Mouse (Mus musculus): ENCODE data around the gene Gm9857. TPM values are rescaled to one million over a fixed set of nuclear protein-coding genes. Genes with fewer than 3 reads are reported as not detected.

Gm9857 gene
- not detected for polyA plus RNA-seq (2017; shearing (Covaris generic))

DNA sequence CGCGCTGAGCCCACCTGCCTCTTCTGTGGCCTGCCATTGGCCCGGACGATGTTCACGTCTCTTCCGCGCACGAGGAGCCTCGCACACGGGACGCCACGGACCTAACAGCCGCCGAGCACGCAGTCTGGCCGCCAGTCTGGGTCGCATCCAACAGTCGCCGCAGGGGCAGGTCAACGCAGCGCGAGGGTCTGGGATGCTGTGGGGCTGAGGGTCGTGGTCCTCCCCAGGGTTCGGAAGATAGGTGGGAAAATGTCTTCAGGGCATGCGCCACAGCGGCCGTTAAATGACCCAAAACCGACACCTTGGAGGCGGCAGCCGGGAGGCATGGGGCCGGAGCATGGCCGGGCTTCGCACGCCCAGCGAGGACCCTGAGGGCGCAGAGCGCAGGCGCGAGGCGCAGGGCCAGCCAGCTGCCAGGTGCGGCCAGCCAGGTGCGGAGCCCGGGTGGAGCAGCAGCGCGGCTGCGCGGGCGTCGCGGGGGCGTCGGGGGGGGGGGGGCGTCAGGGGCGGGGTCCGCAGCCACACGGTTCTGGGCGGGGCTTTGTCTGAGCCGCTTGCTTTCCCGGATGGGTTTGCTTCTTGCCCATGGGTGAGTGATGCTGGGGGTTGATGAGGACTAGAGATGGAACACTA is at the start of gene Gm9857:
Gm9857 (minus strand) TSS at position 445 of the 633 bp plus-strand sequence.
- no peak for ATAC-seq

- no peak for ATAC-seq
These were observed 46.9 kb upstream of the Gm9857 start for GRCm38 (mm10) chr3:108987009-108987659.

GRCm38 (mm10) chr3:108986534-108986933 is 46.3 kb upstream of the Gm9857 start:
- ATAC-seq, result no peak

DNA sequence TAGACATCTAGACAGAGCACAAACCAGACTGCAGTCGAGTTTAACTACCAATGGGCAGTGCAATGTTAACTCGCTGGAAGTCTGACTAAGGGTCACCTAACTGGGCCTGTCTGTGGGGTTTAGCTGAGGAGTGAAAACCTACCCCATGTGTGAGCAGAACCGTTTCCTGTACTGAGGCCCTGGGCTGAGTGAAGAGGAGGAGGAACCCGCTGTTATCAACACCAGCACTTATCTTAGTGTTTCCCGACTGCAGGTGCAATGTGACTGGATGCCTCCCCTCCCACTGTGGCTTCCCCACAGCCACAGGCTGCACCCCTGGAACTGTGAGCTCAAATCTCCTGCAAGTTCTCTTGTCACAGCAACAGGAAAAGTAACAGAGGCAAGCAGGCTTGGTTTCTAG is 43.7 kb upstream of the Gm9857 start:
- no peak for ATAC-seq

DNA sequence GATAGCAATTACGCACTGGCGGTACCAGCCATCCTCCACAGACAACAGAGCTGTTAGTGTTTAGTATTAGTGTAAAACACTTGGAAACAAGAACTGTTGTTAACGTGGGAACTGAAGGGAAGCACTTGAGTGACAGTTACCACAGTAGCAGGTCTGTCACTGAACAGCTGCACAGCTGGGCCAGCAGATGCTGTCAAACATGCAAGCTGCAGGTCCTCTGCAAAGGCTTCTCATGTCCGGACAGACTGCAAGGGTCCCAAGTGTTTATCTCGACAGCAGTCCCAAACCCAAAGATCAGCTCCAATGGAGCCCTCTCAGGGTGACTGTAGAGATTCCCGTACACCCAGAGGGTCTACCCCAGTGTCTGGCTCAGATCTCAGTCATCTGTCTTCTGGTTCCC is 41.7 kb upstream of the Gm9857 start:
- ATAC-seq, result no peak

DNA sequence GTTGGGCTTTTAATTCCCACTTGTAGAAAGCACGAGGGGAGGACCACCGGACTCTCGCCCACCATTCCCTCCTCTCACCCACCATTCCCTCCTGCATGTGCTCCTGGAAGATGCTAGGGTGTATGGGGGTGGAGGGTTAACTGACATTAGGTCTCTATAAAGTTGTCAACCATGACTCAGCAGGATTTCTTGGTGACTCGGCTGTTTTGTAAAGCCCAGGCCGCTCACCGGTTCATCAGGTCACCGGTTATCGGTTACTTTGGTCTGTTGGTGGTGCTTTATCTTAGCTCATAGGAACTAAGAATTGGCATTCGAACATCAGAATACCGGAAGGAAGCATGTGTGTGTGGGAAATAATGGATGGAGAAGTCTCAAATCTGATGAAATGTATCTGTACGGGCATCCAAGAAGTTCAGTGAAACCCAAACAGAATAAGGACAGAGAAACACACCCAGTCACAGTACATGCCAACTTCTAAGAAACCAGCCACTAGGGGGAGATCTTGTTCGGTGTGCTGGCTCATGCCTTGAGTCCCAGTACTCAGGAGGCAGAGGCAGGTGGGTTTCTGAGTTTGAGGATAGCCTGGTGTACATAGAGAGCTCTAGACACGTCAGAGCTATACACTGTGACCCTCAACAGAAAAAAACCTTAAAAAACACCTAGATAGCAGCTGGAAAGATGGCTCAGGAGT is 37.2 kb upstream of the Gm9857 start:
- no peak for ATAC-seq

DNA sequence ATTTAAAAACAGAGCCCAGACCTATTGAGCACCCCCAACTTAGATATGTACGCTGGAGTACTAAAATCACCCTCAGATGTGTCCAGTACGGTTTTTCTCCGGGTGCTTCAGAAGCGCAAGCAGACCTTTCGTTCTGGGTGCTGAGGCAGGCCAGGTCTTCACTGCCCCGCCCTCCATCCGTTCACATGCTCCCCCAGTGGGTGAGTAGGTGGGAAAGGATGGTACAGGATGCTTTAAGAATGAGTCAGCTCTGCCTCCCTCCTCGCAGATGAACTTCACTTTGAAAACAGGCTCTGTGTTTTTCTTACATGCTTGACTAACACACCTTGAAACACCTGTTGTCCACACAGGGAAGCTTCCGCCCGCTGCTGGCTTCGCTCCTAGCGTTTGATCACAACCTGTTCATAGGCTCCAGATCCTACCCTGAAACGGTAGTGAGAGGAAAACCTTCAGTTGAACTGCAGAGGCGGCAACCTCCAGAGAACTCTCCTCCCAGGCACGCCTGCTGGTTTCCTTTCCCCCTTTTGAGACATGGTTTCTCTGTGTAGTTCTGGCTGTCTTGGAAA is 34.8 kb upstream of the Gm9857 start:
- no peak for ATAC-seq

DNA sequence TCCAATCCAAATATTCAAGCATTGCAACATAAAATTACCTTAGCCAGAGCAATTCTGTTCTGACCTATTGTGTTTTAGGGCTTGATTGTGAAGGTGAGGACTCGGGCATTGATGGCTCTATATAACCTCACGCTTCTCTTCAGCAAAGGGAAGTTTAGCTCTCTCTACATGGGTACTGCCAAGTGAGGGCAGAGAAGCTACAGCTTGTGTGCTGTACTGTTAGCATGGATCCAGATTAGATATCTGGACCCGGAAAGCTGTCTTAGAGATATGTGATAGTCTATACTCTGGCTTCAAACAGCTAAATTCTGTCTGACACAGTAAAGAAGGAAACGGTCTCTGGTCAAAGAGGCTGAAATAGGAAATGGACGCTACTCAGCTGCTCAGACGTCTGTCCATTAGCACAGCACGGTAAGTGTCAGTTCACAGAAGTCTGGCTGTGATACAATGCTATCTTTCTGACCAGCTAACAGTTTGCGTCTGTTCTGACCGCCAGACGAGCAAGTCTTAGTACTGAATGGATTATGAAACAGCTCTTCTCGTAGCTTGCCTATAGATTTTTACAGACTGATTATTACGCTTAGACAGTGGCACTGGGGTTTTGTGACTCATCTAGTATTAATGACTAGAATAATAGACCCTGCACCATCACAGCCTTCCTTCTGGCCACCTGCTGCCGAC is 33.9 kb upstream of the Gm9857 start:
- no peak for ATAC-seq

- ATAC-seq, result no peak
These were observed 25.8 kb upstream of the Gm9857 start for GRCm38 (mm10) chr3:108966051-108966450.

DNA sequence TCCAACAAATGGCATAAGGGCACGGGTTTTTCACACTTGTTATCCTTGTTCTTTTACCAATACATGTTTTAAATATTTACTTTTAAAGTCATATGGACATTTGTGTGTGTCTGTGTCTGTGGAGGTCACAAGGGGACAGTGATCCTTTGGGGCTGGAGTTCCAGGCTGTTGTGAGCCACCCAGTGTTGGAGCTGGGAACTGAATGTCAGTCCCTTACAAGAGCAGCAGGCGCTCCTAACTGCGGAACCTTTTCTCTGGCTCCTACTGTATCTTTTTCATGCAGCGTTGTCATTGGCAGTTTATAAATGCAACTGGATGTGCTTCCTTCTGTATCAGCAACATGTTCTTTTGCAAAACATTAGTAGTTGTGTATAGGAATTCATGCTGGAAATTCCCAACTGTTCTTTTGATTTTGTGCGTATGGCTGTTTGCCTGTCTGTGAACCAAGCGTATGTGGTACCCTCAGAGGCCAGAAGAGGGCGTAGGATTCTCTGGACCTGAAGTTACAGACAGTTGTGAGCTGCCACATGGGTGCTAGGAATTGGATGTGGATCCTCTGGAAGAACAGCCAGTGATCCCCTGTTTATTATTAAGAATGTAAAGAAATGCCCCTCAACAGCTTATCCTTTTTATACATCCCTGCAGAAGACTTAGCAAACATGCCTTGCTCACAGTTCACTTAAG is 24.3 kb upstream of the Gm9857 start:
- ATAC-seq, result no peak

- no peak for ATAC-seq
These were observed 23.5 kb upstream of the Gm9857 start for GRCm38 (mm10) chr3:108963776-108964175.

DNA sequence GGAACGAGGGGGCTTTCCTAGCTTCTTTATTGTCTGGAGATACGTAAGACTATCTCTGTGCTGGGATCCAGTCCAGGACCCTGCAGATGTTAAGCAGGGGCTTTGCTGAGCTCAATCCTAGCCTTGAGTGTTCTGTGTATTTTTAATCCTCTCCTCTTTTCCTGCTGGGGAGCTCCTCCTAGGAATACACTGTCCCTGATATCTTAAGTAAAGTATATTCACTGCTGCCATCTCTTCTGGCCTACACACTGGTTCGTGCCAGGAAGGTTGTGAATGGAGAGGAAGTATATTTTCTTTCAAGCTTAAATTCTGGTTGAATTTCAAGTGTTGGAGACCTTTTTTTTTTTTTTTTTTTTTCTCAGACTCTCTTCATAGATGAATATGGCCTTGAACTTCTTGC is 23.0 kb upstream of the Gm9857 start:
- no peak for ATAC-seq

- ATAC-seq, result peak; percentile 41
These were observed 21.4 kb upstream of the Gm9857 start for GRCm38 (mm10) chr3:108961655-108962054.

DNA sequence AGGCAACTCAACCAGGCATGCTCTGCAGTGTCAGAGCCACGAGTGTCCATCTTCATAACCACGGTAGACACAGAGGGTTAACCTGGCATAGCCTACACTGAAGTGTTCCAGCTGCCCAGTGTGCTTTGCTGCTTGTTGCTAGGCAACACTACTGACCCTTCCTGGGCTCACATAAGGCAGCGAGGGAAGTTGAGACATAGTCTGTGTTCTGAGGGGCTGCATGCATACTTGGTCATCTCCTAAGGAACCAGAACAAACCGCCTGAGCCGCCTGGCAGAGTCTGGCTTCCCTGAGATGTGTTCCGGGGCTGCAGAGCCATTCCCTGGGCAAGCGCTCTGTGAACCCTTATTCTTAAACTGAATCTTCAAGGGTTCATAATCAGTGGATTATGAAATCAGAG is 21.0 kb upstream of the Gm9857 start:
- ATAC-seq, result no peak

DNA sequence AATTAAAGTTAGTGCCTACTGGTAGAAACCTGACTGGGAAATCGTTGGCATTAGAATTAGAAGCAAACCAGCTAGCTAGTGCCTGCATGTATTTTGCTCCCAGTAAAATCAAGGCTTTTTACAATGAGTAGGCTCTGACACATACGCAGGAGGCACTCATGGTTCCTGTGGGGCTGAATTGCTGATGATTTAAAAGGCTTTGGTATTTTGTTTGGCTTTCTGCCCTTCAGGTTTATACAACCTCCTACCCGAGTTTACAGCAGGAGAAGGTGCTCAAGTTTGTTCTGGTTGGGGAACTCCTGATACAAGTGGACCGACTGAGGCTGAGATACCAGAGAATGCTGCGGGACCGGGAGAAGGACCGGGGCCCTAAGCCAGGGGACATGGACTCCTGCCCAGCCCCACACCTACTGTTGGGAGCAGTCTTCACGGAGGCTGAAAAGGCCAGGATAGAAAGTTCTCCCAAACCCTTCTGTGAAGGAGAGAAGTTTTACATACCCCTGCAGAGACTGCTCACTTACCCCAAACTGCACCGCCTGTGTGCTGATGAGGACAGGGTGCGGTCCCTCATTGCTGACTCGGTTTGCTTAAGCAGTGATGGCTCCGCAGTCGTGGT is 19.5 kb upstream of the Gm9857 start:
- no peak for ATAC-seq

GRCm38 (mm10) chr3:108957976-108958375 is 17.7 kb upstream of the Gm9857 start:
- no peak for ATAC-seq

GRCm38 (mm10) chr3:108940996-108941395 is 751 bp upstream of the Gm9857 start:
- ATAC-seq, result no peak

DNA sequence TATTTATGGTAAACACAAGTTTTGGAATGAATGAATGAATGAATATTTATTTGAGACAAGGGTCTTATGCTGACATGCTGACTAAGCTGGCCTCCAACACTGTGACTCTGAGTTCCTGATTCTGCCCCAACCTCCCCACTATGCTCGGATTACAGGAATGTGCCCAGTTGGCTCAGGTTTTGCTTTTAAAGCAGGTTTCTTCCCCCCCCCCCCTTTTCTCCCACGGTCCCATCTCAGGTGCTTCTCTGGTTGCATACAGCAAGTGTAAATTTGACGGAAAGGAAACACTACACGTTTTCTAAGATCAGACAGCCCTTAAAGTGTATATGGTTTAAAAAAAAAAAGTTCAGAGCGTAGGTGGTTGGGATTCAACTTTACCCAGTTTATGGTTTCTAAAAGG is 672 bp downstream of the Gm9857 start, which contains the start of gene Henmt1:
Henmt1 (plus strand) TSS at position 301 of the 400 bp plus-strand sequence.
- ATAC-seq, result no peak

DNA sequence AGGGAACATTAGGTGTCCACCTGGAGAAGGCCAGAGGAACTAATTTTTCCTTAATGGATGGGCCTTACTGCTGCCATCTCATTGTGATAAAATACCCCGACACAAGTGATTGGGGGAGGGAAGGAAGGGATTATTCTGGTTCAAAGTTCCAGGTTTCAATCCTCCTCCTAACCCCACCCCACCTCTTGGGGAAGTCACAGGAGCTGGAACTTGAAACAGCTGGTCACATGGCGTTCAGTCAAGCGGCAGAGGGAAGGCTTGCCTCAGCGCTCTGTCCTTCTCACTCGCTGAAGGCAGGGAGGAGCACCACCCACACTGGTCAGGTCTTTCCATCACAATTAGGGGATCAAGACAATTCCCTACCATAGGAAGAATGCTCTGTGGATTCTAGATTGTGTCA is 1.6 kb downstream of the Gm9857 start:
- ATAC-seq, result no peak

DNA sequence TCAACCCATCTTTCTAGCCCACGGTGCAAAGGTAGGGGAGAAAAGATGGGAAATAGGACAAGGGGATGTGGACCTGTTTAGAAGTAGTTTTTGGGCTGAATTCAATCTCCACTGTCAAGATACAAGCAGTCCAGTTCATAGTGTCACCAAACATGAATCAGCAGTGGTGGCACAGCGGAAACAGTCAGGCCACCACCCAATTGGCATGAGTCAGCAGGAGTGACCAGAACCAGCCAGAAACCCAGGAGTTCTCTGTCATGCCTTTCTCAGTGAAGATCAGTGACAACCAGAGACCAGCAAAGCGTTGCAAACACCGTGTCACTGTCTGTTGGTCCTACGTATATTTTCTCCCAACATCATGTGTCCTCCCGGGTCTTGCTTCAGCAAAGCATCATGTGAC is 6.7 kb downstream of the Gm9857 start:
- ATAC-seq, result no peak

GRCm38 (mm10) chr3:108926308-108926707 is 13.9 kb downstream of the Gm9857 start:
- ATAC-seq, result no peak

DNA sequence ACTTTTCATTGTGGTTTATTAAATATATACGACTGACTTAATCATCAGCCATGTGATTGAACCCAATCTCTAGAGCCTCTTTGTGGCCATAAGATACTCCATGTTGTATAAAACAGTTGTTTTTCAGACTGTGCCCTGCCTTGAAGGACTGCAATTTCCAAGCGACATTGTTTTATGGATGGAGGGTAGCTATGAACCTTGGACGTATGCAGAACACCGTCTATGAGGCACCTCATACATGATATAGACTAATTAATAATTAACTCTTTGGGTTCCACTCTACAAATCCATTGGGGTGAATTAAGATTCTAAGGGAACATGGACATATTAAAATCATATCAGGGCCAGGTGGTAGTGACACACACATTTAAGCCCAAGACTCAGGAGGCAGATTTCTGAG is 14.6 kb downstream of the Gm9857 start:
- no peak for ATAC-seq
